Mouse (Mus musculus) olfactory bulb, adult 2 months (tissue): ENCODE measurements at regions not wholly inside any gene's neighbourhood (a gene's known extent, or its start where the extent isn't known, plus 50 kb on each side); places are given as distances from the start of the nearest gene placed in this dataset.

Experiments
- CTCF ChIP-seq: fragments of 200-500 bp; IDR thresholded peaks from 2 replicates; pipeline ENCODE4 v1.5.1; 2012; ENCODE audit warnings: low read depth, mild to moderate bottlenecking, low read length, moderate library complexity; ENCODE audit not compliant: insufficient read depth
- POLR2A ChIP-seq: fragments of 200-500 bp; IDR thresholded peaks from 2 replicates; pipeline ENCODE4 v1.6.1; 2012; ENCODE audit warnings: mild to moderate bottlenecking, low read depth, low read length, moderate library complexity; ENCODE audit not compliant: insufficient read depth

DNA sequence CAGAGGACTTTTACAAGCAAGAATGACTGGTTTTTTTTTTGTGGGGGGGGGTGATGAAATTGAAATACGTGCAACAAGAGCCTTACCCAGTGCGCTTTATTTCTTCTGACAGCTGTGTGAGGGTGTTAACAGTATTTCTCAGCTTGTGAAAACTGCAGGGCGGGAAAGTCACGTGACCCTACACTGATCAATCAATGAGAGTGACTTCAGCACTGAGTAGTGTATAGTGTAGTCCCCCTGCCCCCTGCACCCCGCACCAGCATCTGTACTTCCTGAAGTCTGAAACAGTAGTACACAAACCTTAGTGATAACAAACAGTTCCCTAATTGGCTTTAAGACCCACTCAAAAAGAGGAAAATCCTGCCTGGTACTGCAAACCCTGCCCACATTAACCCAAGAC is 158.5 kb upstream of the Adamts5 start:
- TF ChIP-seq POLR2A (no peak), CTCF (no peak)
